Mouse (Mus musculus) cerebellum, postnatal 4 days (tissue): ENCODE data around the gene Ddias.
"Not testable (repeated sequence)": the region's sequence is repeated elsewhere in the genome, so short reads cannot be mapped to it uniquely, and the experiment has no call there.

Experiments
- DNase-seq, 2 experiments: peaks; one replicate each; pipeline ENCODE4 v3.0.0; 2022; ENCODE audit warnings: low spot score in 2 of 2, mixed read lengths in 1 of 2

Gene Ddias

DNA sequence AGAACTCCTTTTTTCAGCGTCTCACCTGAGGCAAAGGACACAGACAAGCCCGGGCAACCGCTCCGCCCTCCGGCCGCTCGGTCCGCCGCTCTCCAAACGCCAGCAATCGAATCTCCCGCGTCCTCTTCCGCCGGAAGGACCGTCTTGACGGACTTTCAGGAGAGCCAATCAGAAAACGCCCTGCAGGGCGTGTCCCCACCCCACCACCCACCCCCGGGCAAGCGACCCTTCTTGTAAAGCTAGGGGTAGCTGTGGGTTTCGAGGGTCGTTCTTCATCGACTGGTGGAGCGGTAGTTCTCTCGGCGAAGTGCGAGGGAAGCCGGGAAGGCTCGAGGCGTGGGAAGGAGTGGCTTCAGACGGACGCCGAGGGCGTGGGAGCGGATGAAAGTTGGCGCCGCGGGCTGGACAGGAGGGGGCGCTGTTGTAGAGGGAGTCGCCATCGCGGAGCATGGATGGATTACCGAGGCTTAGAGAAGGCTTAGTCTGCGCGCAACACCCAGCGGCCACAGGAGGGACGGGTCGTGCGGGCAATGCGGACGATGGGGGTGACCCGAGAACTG lies at the start of gene Ddias, which contains the start of gene Prcp:
Ddias (minus strand) TSS at position 132 of the 560 bp plus-strand sequence.
Prcp (plus strand) TSS at position 355 of the 560 bp plus-strand sequence.
- peak; percentile 92 to 96 for DNase-seq

DNA sequence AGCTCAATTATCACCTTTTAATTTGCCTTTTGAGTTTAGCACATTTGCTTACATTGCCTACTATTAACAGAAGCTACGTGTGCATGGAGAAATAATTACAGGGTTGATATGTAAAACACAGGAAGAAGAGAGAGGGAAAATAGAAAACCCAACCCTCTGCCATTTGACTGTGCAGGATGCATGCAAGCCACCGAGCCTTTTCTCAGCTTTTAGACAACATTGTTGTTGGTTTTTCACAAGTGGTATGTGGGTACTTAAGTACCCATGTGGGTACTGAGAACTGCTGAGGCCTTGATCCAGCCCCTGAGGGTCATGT lies 46.8 kb upstream of the Ddias start:
- no peak for DNase-seq

DNA sequence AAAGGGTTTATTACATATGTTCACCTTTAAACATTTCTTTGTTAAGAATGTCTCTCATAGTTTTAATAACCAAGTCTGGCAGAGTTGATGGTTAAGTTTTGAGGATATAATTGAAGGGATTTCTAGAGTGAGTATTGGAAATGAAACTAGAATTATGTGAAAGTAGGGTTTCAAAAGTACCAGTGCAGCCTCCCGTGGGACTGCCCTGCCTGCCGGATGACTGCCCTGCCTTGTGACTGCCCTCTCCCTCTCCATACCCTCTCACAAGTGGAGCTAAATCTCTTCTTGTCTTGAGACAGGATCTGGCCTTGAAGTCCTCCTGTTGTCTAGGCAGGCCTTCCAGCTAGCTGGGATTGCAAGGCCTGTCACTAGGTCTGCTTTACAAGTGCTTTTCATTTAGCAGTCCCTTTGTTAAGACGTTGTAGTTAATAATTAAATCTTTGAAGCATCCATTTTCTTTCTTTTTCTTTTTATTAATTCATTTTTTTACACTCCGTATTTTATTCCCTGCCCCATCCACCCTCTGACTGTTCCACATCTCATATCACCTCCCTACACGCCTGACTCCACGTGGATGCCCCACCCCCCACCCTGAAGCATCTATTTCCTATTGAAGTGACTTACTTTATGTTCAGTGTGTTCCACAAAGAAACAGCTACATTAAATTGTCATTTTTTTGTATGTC lies 46.3 kb upstream of the Ddias start:
- no peak for DNase-seq

DNA sequence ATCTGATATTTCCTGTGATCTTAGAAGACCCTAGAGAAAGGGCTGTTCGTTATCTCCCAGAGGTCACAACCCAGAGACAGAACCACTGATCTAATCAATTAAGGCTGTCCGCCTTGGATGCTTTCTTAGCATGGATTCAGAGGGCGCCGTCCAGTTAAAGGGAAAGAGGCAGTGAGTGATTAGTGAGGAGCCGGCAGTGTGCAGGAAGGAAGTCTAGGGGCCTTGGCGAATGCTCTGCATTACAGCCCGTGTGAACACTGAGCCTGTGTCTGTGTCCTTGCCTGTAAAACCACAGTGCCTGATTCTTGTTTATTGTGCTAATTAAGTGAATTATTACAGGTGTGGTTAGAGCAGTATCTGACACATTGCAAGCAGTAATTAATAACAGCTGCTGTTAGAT lies 30.2 kb upstream of the Ddias start:
- not testable (repeated sequence) for DNase-seq

DNA sequence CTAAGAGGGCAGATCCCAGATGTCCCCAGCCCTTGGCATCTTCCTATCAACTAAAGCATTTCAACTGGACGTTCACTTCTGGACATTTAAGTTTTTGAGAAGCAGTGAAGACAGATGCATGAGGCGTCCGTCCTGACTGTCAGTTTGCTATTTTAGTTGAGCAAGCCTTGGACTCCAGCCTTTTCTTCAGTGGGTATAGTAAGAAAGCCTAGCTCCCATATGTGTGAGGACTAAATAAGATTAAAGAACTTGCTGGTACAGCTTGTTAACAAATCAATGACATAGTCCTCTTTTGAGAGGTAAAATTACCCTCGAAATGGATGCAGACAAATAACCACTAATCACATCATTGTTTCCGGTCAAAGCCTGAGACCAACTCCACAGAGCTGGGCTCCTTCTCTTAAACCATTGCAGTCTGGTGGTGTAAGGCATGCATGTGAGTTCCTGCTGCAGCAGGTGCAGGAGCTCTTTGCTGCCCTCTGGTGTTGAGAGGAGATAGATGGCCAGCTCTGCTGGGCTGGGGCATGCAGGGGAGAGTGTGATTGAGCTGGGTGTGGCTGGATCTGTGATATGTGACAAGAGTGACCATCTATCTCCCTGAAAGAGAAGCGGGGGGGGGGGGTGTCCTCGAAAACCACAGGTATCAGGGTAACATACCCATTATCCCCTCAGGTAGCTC lies 29.5 kb upstream of the Ddias start:
- peak; percentile 25 to 59 for DNase-seq

DNA sequence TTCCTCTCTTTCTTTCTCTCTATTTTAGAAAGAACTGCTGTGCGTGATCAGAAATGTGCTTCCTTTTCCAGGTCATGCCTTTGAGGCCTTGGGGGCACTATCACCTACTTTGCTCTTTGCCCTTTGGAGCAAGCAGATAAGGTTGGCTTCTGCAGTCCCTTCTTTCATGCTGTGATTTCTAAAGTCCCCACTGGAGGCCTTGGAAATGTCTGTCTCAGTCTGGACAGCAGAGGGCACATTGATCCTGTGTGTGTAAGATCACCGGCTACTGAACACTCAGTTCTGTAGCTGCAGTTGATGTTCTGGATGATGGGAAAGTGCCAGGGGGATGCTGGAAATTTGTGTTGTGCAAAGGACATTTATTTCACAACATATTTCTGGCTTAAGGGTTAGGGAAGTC lies 23.0 kb upstream of the Ddias start:
- peak in 1 of 2 experiments; percentile 8 for DNase-seq

DNA sequence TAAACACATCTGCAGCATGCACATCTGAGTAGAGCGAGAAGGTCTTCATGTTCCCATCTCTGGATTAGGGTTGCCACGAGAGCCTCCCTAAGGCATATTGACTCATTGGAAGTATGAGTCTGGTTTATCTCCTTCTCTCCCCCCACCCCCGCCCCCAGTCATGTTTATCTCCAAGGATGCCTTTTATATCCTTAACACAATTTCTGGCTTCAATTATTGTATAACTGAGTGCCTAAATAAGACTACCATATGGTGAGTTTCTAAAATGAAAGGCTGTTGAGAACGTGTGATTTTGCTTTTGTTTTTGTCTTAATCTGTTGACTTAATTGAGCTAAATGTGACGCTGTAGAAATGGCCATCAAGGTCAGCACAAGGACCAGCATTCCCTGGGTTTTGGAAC lies 22.0 kb upstream of the Ddias start:
- DNase-seq, result no peak

DNA sequence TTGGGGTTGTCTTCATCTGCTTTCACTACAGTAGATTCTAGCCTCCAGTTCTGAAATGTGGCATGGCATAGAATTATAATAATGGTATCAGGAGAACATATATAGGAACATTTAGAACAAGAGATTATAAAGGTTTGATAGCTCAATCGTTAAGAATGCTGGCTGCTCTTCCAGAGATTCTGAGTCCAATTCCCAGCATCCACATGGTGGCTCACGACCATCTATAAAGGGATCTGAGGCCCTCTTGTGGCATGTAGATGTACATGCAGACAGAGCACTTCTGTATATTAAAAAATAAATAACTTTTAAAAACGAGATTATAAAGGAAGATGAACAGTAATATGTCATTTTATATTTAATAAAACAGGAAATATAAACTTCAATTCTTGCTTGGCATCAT lies 19.4 kb upstream of the Ddias start:
- no peak for DNase-seq

DNA sequence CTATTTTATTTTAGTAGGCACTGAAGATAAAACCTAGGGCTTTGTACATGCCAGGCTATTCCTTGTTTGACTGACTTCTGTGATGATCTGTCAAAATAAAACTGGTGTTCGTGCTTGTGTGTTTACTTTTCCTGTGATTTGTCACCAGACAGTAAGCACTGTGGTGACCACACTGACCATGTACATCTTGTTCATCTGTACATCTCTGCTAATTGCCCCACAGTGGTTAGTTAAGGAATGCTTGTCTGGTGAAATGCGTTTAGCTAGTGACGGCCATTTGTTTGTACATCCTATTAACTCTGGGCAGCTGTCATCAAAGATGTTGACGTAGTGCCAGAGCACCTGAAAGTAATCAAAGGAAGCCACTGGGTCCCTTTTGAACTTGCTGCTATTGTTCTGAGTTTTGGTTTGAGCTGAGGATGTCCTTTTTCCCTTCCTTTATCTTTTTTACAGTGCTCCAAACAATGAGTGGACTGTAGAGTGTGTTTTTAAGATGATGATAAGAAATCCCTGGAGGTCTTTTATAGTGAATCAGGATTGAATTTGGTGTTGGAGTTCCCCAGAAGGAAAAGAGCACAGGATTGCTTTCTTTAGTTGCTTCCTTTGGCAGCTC lies 16.7 kb upstream of the Ddias start:
- no peak for DNase-seq

DNA sequence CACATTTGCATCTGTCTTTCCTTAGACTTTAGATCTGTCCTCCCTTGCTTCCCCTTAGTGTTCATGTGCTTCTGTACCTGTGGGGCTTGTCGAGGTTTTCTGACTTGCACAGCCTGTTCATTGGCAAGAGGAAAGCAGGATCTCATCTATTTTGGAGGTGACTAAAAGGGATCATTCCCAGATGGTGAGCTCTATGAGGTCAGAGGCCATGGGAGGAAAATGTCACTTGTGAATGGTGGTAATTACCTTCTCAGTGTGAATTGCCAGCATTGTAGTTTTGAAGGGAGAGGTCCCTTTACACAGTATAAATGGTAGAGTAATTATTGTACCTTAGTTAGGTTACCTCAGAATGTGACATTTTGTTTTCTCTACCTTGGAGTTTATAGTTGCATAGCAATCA lies 16.2 kb upstream of the Ddias start:
- DNase-seq, result no peak

DNA sequence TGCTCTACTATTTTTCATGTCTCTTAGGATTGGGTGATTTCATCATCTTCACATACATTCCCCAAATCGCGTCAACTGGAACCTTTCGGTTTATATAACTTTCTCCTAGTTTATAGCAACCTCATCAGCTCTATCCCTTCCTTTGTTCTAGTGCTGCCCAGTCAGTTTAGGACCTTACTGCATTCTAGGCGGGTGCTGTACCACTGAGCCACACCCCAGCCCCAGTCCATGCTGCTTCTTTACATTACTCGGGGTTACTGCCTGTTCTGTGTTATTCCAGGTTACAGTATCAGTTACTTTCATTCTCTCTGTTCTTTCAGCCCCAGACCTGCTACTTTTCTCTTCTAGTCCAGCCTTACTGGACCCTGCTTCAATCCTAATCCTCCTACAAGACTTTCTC lies 13.2 kb upstream of the Ddias start:
- no peak for DNase-seq

DNA sequence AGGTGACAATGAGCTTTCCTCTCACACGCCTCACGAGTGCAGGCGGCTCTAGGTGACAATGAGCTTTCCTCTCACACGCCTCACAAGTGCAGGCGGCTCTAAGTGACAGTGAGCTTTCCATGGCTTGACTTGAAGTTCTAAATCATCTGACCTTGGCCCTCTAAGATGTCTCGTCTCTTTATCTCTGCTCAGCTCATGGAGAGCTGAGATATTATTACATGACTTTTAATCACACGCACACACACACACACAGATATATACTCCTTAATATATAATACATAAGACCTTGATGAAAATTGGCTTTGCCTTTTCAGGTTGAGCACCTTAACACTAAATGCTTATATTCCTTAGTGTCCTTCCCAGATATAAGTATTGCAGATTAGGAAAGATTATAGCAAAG lies 12.8 kb upstream of the Ddias start:
- no peak for DNase-seq

DNA sequence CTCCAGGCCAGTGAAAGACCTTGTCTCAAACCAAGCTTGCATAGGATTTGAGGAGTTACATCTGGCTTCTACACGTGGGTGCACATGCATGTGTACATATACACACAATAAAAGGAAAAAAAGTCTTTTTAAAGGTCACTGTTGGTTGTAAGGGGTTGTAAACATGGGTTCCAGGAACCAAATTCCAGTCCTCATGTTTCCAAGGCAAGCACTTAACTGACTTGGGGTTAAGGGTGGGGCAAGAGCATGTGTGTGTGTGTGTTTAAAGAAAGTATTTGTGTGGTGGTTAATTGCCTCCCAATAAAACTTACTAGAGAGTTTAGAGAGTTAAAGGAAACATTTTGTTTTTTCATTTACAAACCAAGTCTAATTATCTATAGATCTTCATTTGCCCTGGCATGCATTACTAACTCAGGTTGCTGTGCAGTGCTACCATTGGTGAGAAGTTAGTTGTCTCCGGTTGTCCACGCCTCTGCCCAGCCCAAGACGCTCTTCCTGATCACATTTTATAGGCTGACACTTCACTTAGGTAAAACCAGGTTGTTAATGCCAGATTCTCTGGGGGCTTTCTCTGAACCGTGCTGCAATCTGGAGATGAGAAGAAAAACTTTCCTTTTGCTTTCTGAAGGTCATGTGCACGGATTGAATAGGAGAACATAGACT lies 11.1 kb upstream of the Ddias start:
- no peak for DNase-seq

DNA sequence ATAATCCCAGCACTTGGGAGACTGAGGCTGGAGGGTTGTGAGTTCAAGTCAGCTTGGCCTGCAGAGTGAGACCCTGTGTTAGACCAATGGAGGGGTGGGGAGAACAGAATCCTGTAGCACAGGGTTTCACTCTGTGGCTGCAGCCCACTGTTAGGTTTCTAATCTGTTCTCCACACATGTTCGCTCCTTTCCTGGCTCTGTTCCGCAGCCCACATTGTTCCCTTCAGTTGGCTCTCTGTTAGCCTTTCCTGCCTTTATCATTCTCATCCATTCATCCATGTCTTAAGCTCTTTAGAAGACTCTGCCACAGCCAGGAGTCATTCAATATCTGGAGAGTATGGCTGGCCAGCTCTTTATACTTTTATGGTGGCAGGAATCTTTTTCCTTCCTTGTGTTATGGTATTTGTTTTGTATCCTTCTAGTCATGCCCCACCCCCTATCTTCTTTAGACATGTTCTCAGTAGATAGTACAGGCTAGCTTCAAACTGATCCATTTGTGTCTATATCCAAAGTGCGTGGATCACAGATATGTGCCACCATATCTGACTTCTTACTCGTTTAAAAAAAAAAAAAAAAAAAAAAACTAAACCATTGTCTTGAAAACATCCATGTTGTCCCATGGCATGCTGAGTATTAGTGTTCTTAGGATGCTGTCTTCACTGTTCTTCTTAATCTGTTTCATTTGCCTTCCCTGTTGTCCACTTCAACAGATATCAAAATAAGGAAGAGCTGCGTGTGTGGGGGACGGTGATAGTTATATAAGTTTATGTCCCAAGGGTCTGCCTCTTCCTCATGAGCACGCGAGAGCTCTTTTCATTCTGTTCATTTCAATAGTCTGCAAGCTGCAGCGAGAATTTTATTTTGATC lies 10.0 kb upstream of the Ddias start:
- DNase-seq, result no peak

DNA sequence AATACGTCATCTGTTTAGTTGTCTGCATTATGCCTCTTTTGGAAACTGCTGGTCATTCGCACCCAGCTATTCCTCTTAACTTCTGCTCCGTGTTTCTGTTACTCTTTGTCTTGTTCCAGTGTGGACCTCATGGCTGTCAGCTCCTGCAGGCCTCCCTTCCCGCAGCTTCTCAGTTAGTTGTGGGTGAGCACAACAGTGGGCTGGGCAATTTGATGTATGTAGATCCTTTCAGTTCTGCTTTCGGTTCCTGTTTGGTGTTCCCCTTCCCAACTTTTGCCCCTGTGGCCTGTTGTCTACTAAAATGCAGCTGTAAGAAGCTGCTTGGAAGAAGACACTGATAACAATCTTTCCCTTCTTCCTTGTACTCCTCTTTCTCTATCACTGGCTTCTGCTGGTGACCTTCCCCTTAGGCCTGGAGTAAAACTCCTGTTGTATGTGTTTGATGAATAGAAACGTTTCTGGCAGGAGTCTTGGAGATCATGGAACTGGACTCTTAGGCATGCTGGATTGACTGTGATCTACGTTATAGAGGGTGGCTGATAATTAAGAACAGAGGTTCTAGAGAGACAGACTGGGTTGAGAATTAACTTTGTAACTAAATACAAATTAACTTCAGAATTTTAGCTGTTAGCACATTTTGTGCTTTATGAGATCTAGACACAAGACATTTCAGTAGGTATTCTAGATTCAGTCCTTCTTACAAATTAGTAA lies 4.7 kb upstream of the Ddias start:
- DNase-seq, result no peak

DNA sequence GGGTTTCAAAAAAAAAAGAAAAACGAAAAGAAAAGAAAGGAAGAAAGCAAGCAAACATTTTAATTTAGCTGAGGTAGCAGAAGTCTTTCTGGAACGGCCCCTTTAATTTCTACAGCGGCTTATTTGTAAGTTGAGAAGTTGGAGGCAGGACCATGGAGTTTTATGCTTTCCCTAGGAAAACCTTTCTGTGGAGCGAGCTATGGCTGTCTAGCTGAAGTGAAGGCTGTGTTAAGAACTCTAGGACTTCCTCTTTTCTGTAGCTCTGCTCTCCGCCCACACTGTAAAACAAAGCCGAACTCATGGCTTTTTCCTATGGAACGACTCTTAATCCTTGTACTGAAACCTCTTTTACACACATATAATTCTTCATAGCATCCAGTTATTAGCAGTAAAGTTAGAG lies 2.5 kb upstream of the Ddias start:
- no peak for DNase-seq

DNA sequence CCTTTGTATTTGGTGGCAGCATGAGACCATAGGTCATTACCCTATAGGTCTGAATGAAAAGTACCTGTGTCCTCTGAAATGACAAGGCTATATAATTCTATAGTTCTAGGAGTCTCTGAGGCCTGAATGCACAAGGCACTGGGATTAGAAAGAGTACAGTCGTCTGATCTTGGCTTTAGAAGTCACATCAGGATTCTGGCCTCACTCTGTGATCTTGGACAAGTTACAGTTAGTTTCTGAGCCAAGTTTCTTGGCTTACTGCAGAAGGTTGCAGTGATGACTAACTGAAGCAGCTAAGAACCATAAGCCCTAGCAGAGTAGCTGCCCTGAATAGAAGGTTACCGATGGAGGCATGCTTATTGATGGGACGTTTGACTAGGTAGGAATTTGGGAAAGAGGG lies 2.0 kb upstream of the Ddias start:
- DNase-seq, result no peak

DNA sequence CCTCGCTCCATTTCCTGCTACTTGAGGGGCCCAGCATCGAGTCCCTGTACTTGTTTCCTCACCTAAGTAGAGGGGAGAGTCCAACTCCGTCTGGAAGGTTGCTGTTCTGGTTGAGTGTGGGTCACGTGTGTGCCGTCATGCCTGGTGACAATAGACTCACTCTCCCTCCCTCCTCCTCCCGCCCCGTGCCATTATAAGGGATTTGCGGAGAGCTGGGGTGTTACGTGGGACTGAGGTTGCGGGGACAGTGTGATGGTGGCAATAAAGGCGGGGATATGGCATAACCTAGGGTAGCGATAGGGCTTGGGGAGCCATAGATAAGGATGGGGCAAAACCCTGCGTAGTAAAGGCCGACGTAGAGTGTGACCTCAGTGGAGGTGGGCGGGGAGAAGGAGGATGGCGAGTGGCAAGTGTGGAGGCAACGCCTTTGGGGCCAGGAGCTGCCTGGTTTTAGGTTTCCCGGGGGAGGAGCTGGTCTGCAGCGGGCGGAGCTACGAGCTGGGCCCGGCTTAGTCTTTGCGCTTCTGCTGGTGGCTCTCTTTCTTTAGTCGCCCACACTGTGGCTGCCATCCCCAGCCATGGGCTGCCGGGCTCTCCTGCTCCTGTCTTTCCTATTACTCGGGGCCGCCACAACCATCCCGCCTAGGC lies 838 bp upstream of the Ddias start:
- peak; percentile 55 to 79 for DNase-seq

DNA sequence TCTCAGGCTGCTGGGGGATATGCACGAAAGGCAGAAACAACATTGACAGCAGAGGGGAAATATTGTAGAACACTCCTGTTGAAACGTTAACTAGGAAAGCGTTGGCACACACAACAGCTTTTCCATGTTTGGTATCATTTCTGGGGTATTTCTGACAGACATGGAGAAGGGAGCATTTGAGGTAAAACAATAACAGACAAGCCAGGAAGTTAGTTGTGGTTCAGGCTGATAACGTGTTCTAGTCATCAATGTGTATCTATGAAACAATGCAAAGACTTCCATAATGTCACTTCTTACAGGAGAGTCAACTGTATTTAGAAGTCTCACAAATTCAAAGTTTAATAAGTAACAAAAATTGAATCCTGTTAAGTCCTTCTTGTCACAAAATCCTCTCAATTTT lies 2.5 kb downstream of the Ddias start:
- no peak for DNase-seq

DNA sequence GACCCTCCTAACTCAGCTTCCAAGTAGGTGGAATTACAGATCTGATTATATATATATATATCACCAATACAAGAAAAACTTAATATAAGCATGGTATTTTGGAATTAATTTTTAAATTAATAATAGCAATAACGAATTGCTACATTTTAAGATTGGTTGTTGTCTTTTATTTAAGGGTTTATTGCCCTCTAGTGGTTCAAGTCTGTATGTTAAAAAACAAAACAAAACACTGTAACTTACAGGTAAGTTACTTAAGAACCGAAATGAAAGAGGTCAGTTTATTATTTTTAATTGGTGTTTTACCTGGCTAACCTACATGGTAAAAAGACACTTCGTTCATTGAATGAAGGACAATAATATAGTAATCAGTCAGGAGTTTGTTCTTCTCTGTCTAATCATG lies 3.9 kb downstream of the Ddias start:
- DNase-seq, result no peak
